Mouse (Mus musculus) embryonic fibroblast, embryonic 13.5 days (primary cell): Measurements from ENCODE around the gene Lrrc4b.

ENCODE experiments used
- CTCF ChIP-seq: IDR thresholded peaks from 2 replicates; pipeline ENCODE4 v1.5.1; 2011; ENCODE audit warnings: mild to moderate bottlenecking, control low read depth, low read length, moderate library complexity, borderline replicate concordance; ENCODE audit not compliant: insufficient read depth
- POLR2A ChIP-seq: IDR thresholded peaks from 2 replicates; pipeline ENCODE4 v1.6.1; 2011; ENCODE audit warnings: low read depth, mild to moderate bottlenecking, control low read depth, low read length, moderate library complexity

- TF ChIP-seq POLR2A: no peak
- no peak for TF ChIP-seq CTCF
Observed at GRCm38 (mm10) chr7:44441648-44442109, 12.9 kb downstream of the Lrrc4b start.
